Mouse (Mus musculus): Measurements from ENCODE around the gene Pramel6.
"Not testable (repeated sequence)": the region's sequence is repeated elsewhere in the genome, so short reads cannot be mapped to it uniquely, and the experiment has no call there.

Pramel6 gene

GRCm38 (mm10) chr2:87506265-87506664 is at the start of gene Pramel6:
Gene Pramel6 (plus strand): TSS chr2:87506565.
- DNase-seq, result no peak

GRCm38 (mm10) chr2:87461769-87462168 is 44.6 kb upstream of the Pramel6 start:
- DNase-seq, result no peak

GRCm38 (mm10) chr2:87480207-87480606 is 26.2 kb upstream of the Pramel6 start:
- no peak for DNase-seq

- DNase-seq, result no peak
Observed at GRCm38 (mm10) chr2:87481158-87481557, 25.2 kb upstream of the Pramel6 start.

- no peak for DNase-seq
Observed at GRCm38 (mm10) chr2:87482276-87482675, 24.1 kb upstream of the Pramel6 start.

- DNase-seq, result not testable (repeated sequence)
Observed at GRCm38 (mm10) chr2:87496993-87497392, 9.4 kb upstream of the Pramel6 start, which contains the start of gene Pramel7. Gene Pramel7 (minus strand): TSS chr2:87497093.

- DNase-seq, result no peak
Observed at GRCm38 (mm10) chr2:87515046-87515445, 8.7 kb downstream of the Pramel6 start.

GRCm38 (mm10) chr2:87515457-87516060 is 9.2 kb downstream of the Pramel6 start:
- no peak for DNase-seq

- DNase-seq, result no peak
Observed at GRCm38 (mm10) chr2:87516581-87516980, 10.2 kb downstream of the Pramel6 start.

GRCm38 (mm10) chr2:87520651-87521050 is 14.3 kb downstream of the Pramel6 start:
- no peak for DNase-seq

- not testable (repeated sequence) for DNase-seq
Observed at GRCm38 (mm10) chr2:87525899-87526616, 19.7 kb downstream of the Pramel6 start.

- DNase-seq, result no peak
Observed at GRCm38 (mm10) chr2:87531496-87531895, 25.1 kb downstream of the Pramel6 start, which contains the start of gene Olfr153. Gene Olfr153 (plus strand): TSS chr2:87531796.

GRCm38 (mm10) chr2:87534826-87535225 is 28.5 kb downstream of the Pramel6 start:
- DNase-seq, result no peak

- no peak for DNase-seq
Observed at GRCm38 (mm10) chr2:87545442-87545841, 39.1 kb downstream of the Pramel6 start, which contains the start of gene Olfr1128. Gene Olfr1128 (minus strand): TSS chr2:87545542.
